Mouse (Mus musculus): ENCODE data around the gene Gpx2.
"Not testable (repeated sequence)": the region's sequence is repeated elsewhere in the genome, so short reads cannot be mapped to it uniquely, and the experiment has no call there.

Gpx2 gene

DNA sequence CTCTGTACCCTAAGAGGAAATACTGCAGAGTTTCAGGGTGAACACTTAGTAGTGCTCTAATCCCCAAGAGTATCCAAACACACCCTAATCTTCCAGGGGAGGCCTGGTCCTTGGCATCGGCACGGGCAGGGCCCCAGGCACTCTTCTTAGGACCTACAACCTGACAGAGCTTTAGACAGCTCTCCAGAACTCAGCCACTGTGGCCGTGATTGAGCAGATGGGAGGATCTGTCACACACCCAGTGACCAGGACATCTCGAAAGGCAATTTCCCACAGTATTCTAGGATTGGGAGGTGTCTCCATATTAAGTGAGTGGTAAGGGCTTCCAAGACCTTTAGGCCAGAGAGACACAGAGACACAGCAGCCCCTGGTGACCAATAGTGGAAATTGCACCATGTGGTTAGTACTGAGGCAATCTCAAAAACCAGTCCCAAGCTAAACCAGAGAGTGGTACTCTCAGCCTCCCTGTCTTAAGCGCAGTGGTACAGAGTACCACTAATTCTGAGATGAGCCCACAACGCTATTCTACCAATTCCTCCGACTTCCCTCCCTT is 8.4 kb upstream of the Gpx2 start:
- peak; percentile 57 to 77 for DNase-seq

DNA sequence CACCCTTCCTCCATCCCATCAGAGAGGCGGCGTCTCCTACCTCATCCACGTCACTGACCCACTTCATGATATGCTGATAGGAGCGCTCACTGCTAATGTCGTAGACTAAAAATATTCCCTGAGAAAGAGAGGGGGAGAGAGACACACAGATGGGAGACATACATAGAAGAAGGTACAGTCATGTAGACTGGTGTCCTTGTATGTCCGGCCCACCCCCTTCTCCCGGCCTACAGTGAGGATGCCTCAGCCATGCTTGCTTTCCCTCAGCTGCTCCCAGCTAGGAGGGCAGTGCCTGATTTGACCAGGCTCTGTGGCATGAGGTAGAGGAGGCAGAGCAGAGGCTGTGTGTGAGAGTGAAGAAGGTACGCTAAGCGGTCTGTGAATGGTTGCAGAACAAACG is 7.7 kb upstream of the Gpx2 start:
- no peak for DNase-seq

- DNase-seq: no peak
These were observed 2.8 kb upstream of the Gpx2 start for GRCm38 (mm10) chr12:76798008-76798720.

DNA sequence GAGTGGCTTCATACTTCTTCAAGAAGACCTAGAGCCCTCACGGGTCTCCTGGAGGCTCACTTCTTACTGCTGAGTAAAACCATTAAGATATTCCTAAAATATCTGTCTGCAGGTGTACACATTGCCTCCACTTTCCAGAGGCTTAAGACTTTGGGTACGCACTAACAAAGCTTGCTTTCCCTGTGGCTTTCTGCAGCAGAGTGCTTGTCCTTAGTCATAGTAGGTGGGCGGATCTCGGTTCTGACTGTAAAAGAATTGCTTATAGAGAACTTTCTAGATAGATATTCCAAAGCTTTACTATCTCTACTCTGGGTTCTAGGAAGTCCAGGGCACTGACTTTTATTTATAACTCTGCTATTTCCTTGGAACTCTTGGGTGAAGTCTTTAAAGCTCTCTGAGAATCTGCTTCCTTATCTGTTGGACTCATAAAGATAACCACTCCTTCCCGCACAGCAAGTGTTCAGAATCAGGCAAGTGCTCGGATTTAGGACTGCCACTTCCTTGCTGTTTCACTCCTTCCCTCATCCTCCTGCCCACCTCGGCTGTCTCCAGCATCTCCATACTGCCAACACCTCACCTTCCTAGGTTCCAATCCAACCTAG is 1.7 kb upstream of the Gpx2 start:
- no peak for DNase-seq

DNA sequence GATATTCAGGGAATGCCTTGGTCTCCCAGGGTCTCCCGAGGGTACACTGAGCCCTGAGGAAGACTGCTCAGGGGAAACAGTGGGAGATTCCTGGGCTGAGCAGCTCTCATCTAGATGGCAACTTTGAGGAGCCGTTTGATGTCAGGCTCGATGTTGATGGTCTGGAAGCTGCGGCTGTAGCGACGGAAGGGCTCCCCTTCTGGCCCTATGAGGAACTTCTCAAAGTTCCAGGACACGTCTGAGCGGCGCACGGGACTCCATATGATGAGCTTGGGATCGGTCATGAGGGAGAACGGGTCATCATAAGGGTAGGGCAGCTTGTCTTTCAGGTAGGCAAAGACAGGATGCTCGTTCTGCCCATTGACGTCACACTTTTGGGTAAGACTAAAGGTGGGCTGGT is 2.8 kb downstream of the Gpx2 start:
- not testable (repeated sequence) for DNase-seq

DNA sequence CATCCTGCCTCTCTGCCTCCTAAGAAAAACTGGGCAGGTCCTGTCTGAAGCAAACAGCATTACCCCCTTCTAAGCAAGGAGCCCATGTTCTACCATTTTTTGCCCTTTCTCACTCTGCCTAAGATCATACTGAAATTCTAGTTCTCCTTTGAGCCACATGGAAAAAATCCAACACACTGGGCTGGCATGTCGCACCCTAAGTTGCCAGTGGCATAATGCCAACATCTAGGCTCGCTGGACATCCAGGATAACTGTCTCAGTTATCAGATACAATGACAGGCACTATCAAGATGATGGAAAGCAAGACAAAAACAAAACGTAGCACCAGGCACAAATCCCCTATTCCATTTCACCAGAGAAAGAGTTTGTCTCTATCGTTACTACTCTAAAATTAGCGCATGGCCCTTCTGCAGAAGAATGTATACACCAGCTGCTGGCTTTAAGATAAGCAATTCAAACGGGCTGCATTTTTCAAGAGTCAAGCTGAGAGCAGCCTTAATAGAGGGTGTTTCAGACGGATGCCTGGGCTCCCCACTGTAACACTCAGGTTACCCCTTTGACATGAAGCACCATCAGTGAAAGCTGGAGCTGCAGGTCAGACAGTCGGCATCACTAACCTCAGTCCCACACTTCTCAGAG is 4.8 kb downstream of the Gpx2 start:
- no peak for DNase-seq

DNA sequence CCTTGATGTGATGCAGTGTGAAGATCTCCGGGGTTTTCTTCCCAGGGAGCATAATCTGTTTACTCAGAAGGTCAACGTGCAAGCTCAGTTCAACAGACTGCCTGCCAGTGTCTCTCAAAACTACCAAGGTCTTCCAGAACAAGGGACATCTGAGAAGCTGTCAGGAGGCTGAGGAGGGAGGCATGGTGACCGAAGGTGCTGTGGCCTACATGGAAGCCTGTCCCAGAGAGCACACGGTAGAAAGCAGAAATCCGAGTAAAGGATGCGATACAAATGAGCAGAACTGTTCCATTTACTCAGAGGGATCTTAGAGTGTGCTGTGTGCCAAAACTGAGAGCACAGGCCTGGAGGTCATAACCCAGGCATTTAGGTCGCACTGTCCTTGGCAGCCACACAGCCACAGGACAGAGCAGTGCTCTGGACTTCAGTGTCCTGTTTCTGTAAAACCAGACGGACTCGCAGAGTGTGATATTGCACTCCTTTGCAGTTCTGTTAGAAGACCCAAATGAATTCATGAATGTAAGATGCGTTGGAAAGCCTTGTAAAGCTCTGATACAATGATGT is 11.2 kb downstream of the Gpx2 start:
- peak in 1 of 2 experiments; percentile 14 for DNase-seq

GRCm38 (mm10) chr12:76780639-76781468 is 14.5 kb downstream of the Gpx2 start:
- DNase-seq: peak in 1 of 2 experiments; percentile 8

DNA sequence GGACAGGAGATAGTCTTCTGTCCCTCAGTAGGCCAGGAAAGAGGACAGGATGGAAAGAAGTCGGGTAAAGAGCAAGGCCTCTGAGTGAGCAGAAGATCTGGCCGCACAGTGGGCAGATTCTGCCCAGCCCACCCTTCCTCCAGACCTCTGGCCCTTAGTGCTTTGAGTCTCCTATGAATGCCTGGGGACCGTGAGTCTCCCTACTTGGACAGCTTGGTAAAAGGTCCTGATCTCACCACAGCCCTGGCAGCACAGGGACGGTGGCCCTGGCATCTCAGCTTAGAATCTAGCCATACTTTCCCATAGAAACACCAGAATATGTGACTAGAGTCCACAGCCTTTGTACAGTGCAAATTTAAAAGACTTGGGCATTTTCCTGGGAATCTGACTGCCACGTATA is 15.4 kb downstream of the Gpx2 start:
- no peak for DNase-seq

GRCm38 (mm10) chr12:76778305-76779083 is 16.9 kb downstream of the Gpx2 start:
- no peak for DNase-seq

- DNase-seq: no peak
These were observed 17.5 kb downstream of the Gpx2 start for GRCm38 (mm10) chr12:76777845-76778244.

GRCm38 (mm10) chr12:76776898-76777297 is 18.5 kb downstream of the Gpx2 start:
- DNase-seq: no peak

DNA sequence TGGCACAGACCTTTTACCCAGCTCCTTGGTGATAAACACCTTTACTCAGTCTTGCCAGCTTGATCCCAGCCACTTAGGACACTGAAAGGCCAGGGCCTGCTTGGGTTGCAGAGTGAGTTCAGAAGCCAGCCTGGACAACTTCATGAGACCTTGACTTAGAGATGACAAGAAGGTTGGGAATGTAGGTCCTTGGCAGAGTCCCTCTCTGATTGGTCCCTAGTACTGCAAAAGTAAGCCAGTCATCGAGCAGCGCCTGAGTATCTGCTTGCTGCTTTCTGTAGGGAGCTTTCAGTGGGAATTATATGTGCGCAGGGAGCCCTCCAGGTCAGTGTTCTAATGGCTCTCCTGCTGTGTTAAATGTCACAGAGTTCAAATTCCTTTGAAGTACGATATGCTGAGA is 20.2 kb downstream of the Gpx2 start:
- DNase-seq: no peak

DNA sequence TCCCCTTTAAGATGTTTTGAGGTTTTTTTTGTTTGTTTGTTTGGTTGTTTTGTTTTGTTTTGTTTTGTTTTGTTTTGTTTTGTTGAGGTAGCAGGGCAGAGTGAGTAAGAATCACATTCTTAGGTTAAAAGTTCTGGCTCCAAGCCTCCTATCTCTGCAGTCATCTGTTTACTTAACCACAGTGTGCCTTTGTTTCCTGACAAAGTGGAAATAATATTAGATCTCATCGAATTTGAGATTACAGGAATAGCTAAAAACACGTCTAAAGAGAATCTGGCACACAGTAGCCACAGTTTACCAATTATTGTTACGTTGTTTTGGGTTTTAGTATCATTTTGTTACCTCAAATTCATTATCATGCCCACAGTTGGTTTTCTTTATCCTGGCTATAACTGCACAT is 20.7 kb downstream of the Gpx2 start:
- no peak for DNase-seq

- DNase-seq: no peak
These were observed 23.8 kb downstream of the Gpx2 start for GRCm38 (mm10) chr12:76771540-76771939.

DNA sequence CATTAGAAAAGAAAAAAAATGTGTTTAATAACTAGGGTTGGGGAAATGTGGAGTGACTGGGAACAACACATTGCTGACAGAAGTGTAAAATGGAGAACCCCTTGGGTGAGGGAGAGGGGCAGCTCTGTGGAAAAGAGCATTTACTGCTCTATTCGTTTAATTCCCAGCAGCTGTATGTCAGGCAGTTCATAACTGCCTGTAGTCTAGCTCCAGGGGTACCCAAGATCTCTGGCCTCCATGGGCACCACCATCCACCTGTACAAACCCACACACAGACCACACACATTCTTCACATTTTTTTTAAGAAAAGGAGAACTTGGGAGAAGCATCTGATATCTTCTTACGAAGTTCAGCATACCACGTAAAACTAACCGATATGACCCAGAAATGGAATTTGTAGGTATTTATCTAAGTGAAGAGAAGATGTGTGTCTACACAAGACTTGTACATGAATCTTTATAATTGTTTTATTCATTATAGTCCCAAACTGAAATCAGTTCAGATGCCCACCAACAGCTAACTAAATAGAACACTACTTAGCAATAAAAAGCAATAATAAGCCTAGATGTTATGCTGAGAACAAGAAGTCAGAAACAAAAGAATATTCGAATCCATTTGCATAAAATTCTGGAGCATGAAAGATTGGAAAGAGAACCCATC is 24.4 kb downstream of the Gpx2 start:
- DNase-seq: no peak

DNA sequence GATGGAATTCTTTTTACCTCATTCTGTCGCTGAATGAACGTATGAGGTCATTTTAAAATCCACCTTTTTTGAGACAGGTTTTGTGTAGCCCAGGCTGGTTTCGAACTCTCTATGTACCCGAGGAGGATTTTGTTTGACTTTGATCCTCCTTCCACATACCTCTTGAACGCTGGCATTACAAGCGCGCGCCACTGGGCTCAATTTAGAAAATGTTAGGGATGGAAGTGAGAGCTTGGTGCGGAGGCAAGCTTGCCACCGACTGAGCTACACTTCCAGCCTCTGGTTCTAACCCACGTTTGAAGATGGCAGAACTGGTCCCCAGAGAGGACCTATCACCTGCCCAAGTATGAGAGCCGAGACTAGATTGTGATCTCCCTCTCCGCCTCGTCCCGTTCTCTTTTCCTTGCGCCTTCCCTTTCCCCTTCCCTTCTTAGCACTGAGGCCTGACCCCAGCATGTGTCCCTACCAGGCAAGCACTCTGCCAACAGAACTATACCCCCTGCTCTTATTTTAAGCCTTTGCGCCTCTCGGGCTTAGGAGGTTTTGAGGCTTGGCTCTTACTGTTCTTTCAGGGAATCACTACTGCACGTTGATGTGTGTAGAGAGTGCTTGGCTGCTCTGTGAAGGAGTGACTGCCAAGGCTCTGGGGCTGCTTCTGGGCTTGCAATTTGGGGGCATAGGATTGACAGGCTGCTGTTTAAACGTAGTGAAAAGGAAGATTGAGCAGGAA is 29.3 kb downstream of the Gpx2 start:
- no peak for DNase-seq

DNA sequence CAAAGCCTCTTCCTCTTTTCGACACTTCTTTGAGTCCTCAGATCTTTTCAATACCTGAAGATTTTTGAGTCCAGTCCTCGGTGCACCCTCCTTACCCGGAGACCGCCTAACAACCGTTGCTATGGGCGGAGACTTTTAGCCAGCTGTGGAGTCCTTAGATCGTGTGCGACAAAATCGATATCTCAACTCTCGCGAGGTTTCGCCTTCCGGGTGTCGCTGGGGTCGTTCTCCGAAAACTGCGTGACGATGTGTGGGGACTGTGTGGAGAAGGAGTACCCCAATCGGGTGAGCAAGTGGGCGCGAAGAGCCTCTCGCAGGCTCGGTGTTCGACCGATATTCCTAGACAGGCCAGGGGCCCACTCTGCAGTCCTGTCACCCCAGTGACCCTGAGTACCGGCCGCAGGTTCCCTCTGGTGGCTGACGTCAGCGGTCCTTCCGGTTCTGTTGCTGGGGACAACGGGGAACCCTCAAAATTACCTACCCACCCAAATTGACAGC is 30.0 kb downstream of the Gpx2 start, which contains the start of the genes Churc1 and Fntb:
Gene Churc1 (plus strand): TSS at position 185 of the 498 bp plus-strand sequence.
Gene Fntb (plus strand): TSS at position 236 of the 498 bp plus-strand sequence.
- DNase-seq: peak; percentile 96 to 98

- DNase-seq: peak; percentile 30 to 66
These were observed 42.6 kb downstream of the Gpx2 start for GRCm38 (mm10) chr12:76752652-76753318.

Measured in kidney, postnatal 36 days (tissue).